Mouse (Mus musculus): ENCODE measurements around the gene Ficd. TPM values are rescaled to one million over a fixed set of nuclear protein-coding genes. Genes with fewer than 3 reads are reported as not detected.

Ficd gene
- polyA plus RNA-seq, 1 experiment from 2014 or later, result 6.7 TPM

GRCm38 (mm10) chr5:113703803-113704585, 31.6 kb upstream of the Ficd start:
- H3K27me3 ChIP-seq (ENCODE audit: control insufficient read depth, insufficient read depth, low read length), result no peaks in the 10 kb centered on the region
- H3K27ac ChIP-seq (replicated peaks; ENCODE audit: low read depth, low read length), result peak overlapping the region; percentile 79
- no peaks in the 10 kb centered on the region for H3K9me3 ChIP-seq (ENCODE audit: control insufficient read depth, low read length)
- ATAC-seq (ENCODE audit: low FRiP score, low TSS enrichment) (no peak; the same call in 1 of the 2 replicates), DNase-seq (peak; percentile 60)
- no peaks in the 10 kb centered on the region for H3K36me3 ChIP-seq (ENCODE audit: control insufficient read depth, insufficient read depth, low read length)
- peak overlapping the region; percentile 4; the same call in 1 of the 2 replicates for H3K4me2 ChIP-seq (ENCODE audit: low read length)
- WGBS, result 47% methylated on average over 21 of the region's 21 CpGs
- H3K4me1 ChIP-seq (ENCODE audit: control insufficient read depth, insufficient read depth, low read length), result peaks cover 12% of the 10 kb centered on the region; the same call in 1 of the 2 replicates
- H3K9ac ChIP-seq (replicated peaks; ENCODE audit: low read length), result 0 out of 2 replicates have a peak overlapping the region, but pooled peaks have one; percentile 9
- no peak overlapping the region for H3K4me3 ChIP-seq (replicated peaks; ENCODE audit: low read depth, low read length)

- no peaks in the 10 kb centered on the region for H3K36me3 ChIP-seq (ENCODE audit: control insufficient read depth, insufficient read depth, low read length)
- WGBS, result 60% methylated on average over 2 of the region's 2 CpGs
- H3K27ac ChIP-seq (replicated peaks; ENCODE audit: low read depth, low read length), result no peak overlapping the region
- H3K9ac ChIP-seq (replicated peaks; ENCODE audit: low read length), result no peak overlapping the region
- no peaks in the 10 kb centered on the region for H3K9me3 ChIP-seq (ENCODE audit: control insufficient read depth, low read length)
- DNase-seq (no peak), ATAC-seq (ENCODE audit: low FRiP score, low TSS enrichment) (no peak)
- no peak overlapping the region for H3K4me3 ChIP-seq (replicated peaks; ENCODE audit: low read depth, low read length)
- no peak overlapping the region for H3K4me2 ChIP-seq (ENCODE audit: low read length)
- peaks cover 22% of the 10 kb centered on the region for H3K4me1 ChIP-seq (ENCODE audit: control insufficient read depth, insufficient read depth, low read length)
- H3K27me3 ChIP-seq (ENCODE audit: control insufficient read depth, insufficient read depth, low read length), result no peaks in the 10 kb centered on the region
Observed at GRCm38 (mm10) chr5:113712861-113713260, 22.7 kb upstream of the Ficd start.

DNA sequence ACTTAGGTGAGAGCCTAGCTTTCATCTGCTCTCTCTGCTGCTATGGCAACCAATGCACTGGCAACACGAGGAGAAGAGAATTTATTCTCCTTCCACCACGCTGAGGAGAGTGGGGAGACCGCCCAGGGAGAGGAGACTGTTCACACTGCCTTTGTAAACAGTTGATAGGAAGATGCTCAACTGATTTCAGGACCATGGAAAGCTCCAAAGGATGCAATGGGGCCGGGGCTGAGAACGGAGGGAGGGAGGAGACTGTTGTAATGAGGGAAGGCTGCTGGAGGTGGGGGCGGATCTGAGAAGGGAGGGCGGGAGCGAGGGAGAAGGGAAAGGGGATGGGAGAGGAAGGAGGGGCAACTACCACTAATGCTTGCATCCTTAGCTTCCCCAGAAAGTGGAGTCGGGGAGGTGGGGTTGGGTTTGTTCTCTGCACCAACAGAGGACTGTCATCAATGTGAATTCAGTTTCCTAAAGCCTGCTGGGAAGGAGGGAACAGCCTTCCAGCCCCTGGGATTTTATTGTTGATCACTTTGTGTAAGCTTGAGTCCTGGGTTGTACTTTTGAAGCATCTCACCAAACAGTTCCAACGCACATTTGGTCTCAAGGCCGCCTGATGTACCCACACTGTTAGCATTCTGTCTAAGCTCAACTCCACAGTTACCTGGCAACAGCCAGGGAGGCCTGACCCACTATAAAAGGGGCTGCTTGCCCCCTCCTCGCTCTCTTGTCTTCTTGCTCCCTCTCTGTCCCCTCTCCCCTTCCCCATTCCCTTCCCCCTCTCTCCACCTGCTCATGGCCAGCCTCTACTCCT, 18.8 kb upstream of the Ficd start:
- Histone ChIP-seq H3K27ac (replicated peaks; ENCODE audit: low read depth, low read length) (peak overlapping the region; percentile 91), H3K36me3 (ENCODE audit: control insufficient read depth, insufficient read depth, low read length) (no peaks in the 10 kb centered on the region), H3K9ac (replicated peaks; ENCODE audit: low read length) (no peak overlapping the region), H3K4me1 (ENCODE audit: control insufficient read depth, insufficient read depth, low read length) (peaks cover 33% of the 10 kb centered on the region), H3K27me3 (ENCODE audit: control insufficient read depth, insufficient read depth, low read length) (no peaks in the 10 kb centered on the region), H3K4me3 (replicated peaks; ENCODE audit: low read depth, low read length) (no peak overlapping the region), H3K4me2 (ENCODE audit: low read length) (peak overlapping the region; percentile 22), H3K9me3 (ENCODE audit: control insufficient read depth, low read length) (no peaks in the 10 kb centered on the region)
- WGBS, result 4% methylated on average over 12 of the region's 12 CpGs
- DNase-seq, result peak; percentile 89
- ATAC-seq (ENCODE audit: low FRiP score, low TSS enrichment), result peak; percentile 82

GRCm38 (mm10) chr5:113719221-113719661, 16.4 kb upstream of the Ficd start:
- Histone ChIP-seq H3K4me1 (ENCODE audit: control insufficient read depth, insufficient read depth, low read length) (peaks cover 38% of the 10 kb centered on the region), H3K9me3 (ENCODE audit: control insufficient read depth, low read length) (no peaks in the 10 kb centered on the region), H3K9ac (replicated peaks; ENCODE audit: low read length) (no peak overlapping the region), H3K36me3 (ENCODE audit: control insufficient read depth, insufficient read depth, low read length) (no peaks in the 10 kb centered on the region), H3K4me2 (ENCODE audit: low read length) (no peak overlapping the region), H3K27me3 (ENCODE audit: control insufficient read depth, insufficient read depth, low read length) (no peaks in the 10 kb centered on the region), H3K27ac (replicated peaks; ENCODE audit: low read depth, low read length) (peak overlapping the region; percentile 52; the same call in 1 of the 2 replicates), H3K4me3 (replicated peaks; ENCODE audit: low read depth, low read length) (no peak overlapping the region)
- WGBS, result 81% methylated on average over 8 of the region's 8 CpGs
- DNase-seq (no peak), ATAC-seq (ENCODE audit: low FRiP score, low TSS enrichment) (no peak)

DNA sequence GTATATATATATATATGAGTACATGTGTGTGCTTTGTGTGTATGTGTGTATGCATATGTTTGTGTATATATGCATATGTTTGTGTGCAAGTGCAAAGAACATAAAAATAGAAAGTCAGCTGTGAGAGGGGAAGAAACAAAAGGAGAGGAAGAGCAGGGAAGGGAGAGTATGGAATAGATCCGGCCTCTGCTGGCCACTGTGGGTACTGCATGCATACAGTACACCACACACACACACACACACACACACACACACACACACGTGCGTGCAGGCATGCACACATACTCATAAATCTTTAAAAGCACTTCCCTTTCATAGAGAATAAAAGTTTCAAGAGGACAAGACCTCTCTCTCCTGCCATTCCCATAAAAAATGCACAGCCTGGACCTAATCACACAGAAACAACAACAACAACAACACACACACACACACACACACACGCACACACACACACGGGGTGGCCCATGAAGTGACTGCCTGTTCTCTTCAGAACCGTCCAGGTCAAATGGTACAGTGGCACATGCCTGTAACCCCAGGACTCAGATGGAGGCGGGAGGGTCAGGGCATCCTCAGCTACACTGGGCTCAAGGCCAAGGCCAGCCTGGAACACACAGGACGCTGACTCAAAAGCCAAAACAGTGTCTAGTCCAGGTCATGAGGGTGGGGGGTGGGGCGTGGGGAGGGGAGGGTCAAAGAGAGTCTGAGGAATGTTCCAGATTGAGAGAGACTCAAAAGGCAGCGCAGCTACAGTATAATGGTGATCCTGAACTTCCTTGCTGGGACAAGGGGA, 13.2 kb upstream of the Ficd start:
- 87% methylated on average over 10 of the region's 10 CpGs for WGBS
- Histone ChIP-seq H3K4me2 (ENCODE audit: low read length) (no peak overlapping the region), H3K36me3 (ENCODE audit: control insufficient read depth, insufficient read depth, low read length) (no peaks in the 10 kb centered on the region), H3K27me3 (ENCODE audit: control insufficient read depth, insufficient read depth, low read length) (no peaks in the 10 kb centered on the region), H3K9ac (replicated peaks; ENCODE audit: low read length) (no peak overlapping the region), H3K4me3 (replicated peaks; ENCODE audit: low read depth, low read length) (no peak overlapping the region), H3K27ac (replicated peaks; ENCODE audit: low read depth, low read length) (no peak overlapping the region), H3K4me1 (ENCODE audit: control insufficient read depth, insufficient read depth, low read length) (peaks cover 20% of the 10 kb centered on the region), H3K9me3 (ENCODE audit: control insufficient read depth, low read length) (no peaks in the 10 kb centered on the region)
- no peak for DNase-seq
- no peak for ATAC-seq (ENCODE audit: low FRiP score, low TSS enrichment)

DNA sequence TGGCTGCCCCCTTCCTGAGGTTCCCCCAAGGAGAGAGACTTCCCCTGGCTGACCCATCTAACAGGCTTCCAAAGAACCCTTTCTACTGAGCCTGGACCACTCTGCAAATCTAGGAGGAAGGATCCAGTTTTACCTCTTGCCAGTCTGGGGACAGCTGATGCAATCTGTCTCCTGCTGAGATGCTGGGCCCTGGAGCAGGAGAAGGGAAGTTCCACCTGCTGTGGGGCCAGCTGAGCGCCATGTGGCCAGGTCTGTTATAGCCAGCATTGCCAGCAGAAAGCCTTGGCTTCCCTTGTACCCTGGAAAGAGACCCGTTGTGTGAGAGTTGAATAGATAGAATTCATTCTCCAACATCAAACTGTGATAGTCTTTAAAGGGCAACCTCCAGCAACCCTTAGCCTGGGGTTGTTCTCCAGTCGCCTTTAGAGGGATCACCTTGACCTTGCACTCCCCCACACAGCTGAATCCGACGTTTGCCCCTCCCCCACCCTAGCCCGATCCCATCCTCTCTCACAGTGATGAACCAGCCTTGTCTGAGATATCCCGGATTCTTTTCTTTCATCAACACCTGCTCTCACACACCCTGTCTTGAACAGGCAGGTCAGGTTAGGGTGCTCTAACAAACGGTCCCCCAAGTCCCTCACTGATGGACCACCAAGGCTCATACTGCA, 11.9 kb upstream of the Ficd start:
- no peak for ATAC-seq (ENCODE audit: low FRiP score, low TSS enrichment)
- no peak overlapping the region for H3K4me2 ChIP-seq (ENCODE audit: low read length)
- H3K4me3 ChIP-seq (replicated peaks; ENCODE audit: low read depth, low read length), result no peak overlapping the region
- no peak overlapping the region for H3K27ac ChIP-seq (replicated peaks; ENCODE audit: low read depth, low read length)
- DNase-seq, result no peak
- no peaks in the 10 kb centered on the region for H3K36me3 ChIP-seq (ENCODE audit: control insufficient read depth, insufficient read depth, low read length)
- 41% methylated on average over 8 of the region's 8 CpGs for WGBS
- no peaks in the 10 kb centered on the region for H3K9me3 ChIP-seq (ENCODE audit: control insufficient read depth, low read length)
- no peak overlapping the region for H3K9ac ChIP-seq (replicated peaks; ENCODE audit: low read length)
- H3K27me3 ChIP-seq (ENCODE audit: control insufficient read depth, insufficient read depth, low read length), result no peaks in the 10 kb centered on the region
- H3K4me1 ChIP-seq (ENCODE audit: control insufficient read depth, insufficient read depth, low read length), result peaks cover 14% of the 10 kb centered on the region

GRCm38 (mm10) chr5:113724446-113724845, 11.2 kb upstream of the Ficd start, which contains the start of gene 1700069L16Rik:
Gene 1700069L16Rik, minus strand, starts transcription at chr5:113724772.
- no peak within 1 kb of the TSS for H3K4me2 ChIP-seq (ENCODE audit: low read length)
- DNase-seq (peak; percentile 95), ATAC-seq (ENCODE audit: low FRiP score, low TSS enrichment) (0 out of 2 replicates have a peak, but pooled peaks have one; percentile 20)
- H3K9me3 ChIP-seq (ENCODE audit: control insufficient read depth, low read length), result no peaks in the 10 kb centered on the region
- H3K9ac ChIP-seq (replicated peaks; ENCODE audit: low read length), result no peak within 1 kb of the TSS
- 5% methylated on average over 15 of the region's 15 CpGs for WGBS
- no peaks in the 10 kb centered on the region for H3K27me3 ChIP-seq (ENCODE audit: control insufficient read depth, insufficient read depth, low read length)
- no peak within 1 kb of the TSS for H3K4me3 ChIP-seq (replicated peaks; ENCODE audit: low read depth, low read length)
- no peaks in the 10 kb centered on the region for H3K36me3 ChIP-seq (ENCODE audit: control insufficient read depth, insufficient read depth, low read length)
- H3K4me1 ChIP-seq (ENCODE audit: control insufficient read depth, insufficient read depth, low read length), result peaks cover 8% of the 10 kb centered on the region
- no peak within 1 kb of the TSS for H3K27ac ChIP-seq (replicated peaks; ENCODE audit: low read depth, low read length)

GRCm38 (mm10) chr5:113725417-113725816, 10.2 kb upstream of the Ficd start:
- no peaks in the 10 kb centered on the region for H3K36me3 ChIP-seq (ENCODE audit: control insufficient read depth, insufficient read depth, low read length)
- no peaks in the 10 kb centered on the region for H3K27me3 ChIP-seq (ENCODE audit: control insufficient read depth, insufficient read depth, low read length)
- H3K27ac ChIP-seq (replicated peaks; ENCODE audit: low read depth, low read length), result no peak overlapping the region
- no peak overlapping the region for H3K4me2 ChIP-seq (ENCODE audit: low read length)
- no peaks in the 10 kb centered on the region for H3K9me3 ChIP-seq (ENCODE audit: control insufficient read depth, low read length)
- ATAC-seq (ENCODE audit: low FRiP score, low TSS enrichment) (no peak), DNase-seq (no peak)
- peaks cover 8% of the 10 kb centered on the region for H3K4me1 ChIP-seq (ENCODE audit: control insufficient read depth, insufficient read depth, low read length)
- 57% methylated on average over 12 of the region's 12 CpGs for WGBS
- no peak overlapping the region for H3K9ac ChIP-seq (replicated peaks; ENCODE audit: low read length)
- H3K4me3 ChIP-seq (replicated peaks; ENCODE audit: low read depth, low read length), result no peak overlapping the region
